Mouse (Mus musculus) embryonic facial prominence, embryonic 14.5 days (tissue): Measurements from ENCODE around the gene Bpifb6. TPM values are rescaled to one million over a fixed set of nuclear protein-coding genes. Genes with fewer than 3 reads are reported as not detected.

Source experiments
- ATAC-seq: fragments of 200-750 bp; cut with Nextera tagmentation; 2 replicates; pipeline ENCODE4 v1.8.0; 2017; ENCODE audit warnings: low read depth, moderate number of reproducible peaks, moderate TSS enrichment
- DNase-seq: peaks from one replicate; pipeline ENCODE4 v3.0.0-alpha.2; 2015; ENCODE audit warnings: low spot score
- H3K27ac ChIP-seq: fragments of 300-500 bp; sonication (generic); replicated peaks from 2 replicates; pipeline ENCODE4 v1.5.1; 2014; ENCODE audit warnings: low read depth, mild to moderate bottlenecking, low read length, moderate library complexity
- H3K27me3 ChIP-seq: fragments of 300-500 bp; sonication (generic); replicated peaks from 2 replicates; pipeline ENCODE4 v1.6.1; 2014; ENCODE audit warnings: low read length; ENCODE audit not compliant: control insufficient read depth, insufficient read depth
- H3K36me3 ChIP-seq: fragments of 300-500 bp; sonication (generic); 2 replicates; pipeline ENCODE4 v1.6.1; 2014; ENCODE audit warnings: low read length, mixed read lengths; ENCODE audit not compliant: control insufficient read depth, insufficient read depth
- H3K4me1 ChIP-seq: fragments of 300-500 bp; sonication (generic); 2 replicates; pipeline ENCODE4 v1.6.1; 2014; ENCODE audit warnings: antibody characterized with exemption, low read length; ENCODE audit not compliant: control insufficient read depth, insufficient read depth
- H3K4me2 ChIP-seq: fragments of 300-500 bp; sonication (generic); 2 replicates; pipeline ENCODE4 v1.6.1; 2014; ENCODE audit warnings: low read depth, mild to moderate bottlenecking, low read length, moderate library complexity, mixed read lengths
- H3K4me3 ChIP-seq: fragments of 300-500 bp; sonication (generic); 2 replicates; pipeline ENCODE4 v1.5.1; 2014; ENCODE audit warnings: low read depth, mild to moderate bottlenecking, low read length
- H3K9ac ChIP-seq: fragments of 300-500 bp; sonication (generic); 2 replicates; pipeline ENCODE4 v1.6.1; 2014; ENCODE audit warnings: low read depth, mild to moderate bottlenecking, low read length, moderate library complexity, mixed read lengths
- H3K9me3 ChIP-seq: fragments of 300-500 bp; sonication (generic); 2 replicates; pipeline ENCODE4 v1.6.1; 2016; ENCODE audit warnings: low read length; ENCODE audit not compliant: control insufficient read depth
- WGBS: fragments of 180-500 bp; shearing (Covaris S2); extraction: QIAGEN DNeasy Blood & Tissue Kit; methylation state at CpG from one replicate; pipeline ENCODE4 v1.1.7; 2014; 5-methylcytosine and 5-hydroxymethylcytosine counted together
- polyA plus RNA-seq: library from polyadenylated mRNA; unstranded; fragments of >200 nt; fragmentation: Nextera tagmentation; extraction: Ambion mirVana; gene quantifications from 2 replicates; pipeline ENCODE4 v1.2.1, GENCODE M21; 2014

The Bpifb6 gene
- polyA plus RNA-seq, 1 experiment from 2014 or later, result not detected

DNA sequence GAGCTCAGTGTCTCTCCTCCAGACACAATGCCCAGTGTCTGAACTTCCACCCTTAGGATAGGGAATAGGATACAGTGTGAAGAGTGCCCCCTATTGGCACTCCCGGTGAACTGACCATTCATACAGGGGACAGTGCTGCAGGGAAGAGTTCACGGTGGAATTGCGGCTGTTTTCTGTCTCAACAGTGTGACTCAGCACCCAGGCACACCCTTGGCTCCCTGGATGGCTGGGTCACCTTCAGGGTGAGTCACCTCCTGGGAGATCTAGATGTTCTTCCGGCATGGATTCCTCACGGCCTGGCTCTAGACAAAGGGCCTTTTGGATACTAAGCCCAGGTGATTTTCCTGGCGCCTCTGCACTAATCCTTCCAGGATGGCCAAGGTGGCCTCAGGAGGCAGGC is 35.2 kb downstream of the Bpifb6 start:
- Histone ChIP-seq H3K9ac (no peak overlapping the region), H3K27ac (no peak overlapping the region), H3K4me1 (no peaks in the 10 kb centered on the region), H3K4me2 (no peak overlapping the region), H3K36me3 (no peaks in the 10 kb centered on the region), H3K27me3 (no peaks in the 10 kb centered on the region), H3K4me3 (no peak overlapping the region), H3K9me3 (no peaks in the 10 kb centered on the region)
- DNase-seq, result no peak
- no peak for ATAC-seq
- 86% methylated on average over 6 of the region's 6 CpGs for WGBS

DNA sequence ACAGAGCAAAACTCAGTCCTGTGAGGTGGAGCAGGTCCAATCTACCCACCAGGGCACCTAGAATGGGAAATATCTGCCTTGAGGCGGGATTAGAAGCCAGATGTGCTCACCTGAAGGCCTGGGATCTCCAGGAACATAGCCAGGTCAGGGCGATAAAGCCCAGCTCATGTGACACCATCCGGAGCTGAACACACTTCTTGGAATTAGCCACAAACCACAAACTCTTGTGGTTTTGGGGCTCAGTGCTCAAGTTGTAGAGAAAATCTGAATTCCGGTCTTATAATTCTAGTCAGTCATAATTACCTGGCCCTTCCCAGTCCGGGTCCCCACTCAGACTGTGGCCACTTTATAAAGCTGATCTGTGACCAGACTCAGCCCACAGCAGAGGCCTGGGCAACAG is 37.7 kb downstream of the Bpifb6 start, which contains the start of gene Bpifb4:
Gene Bpifb4, plus strand, starts transcription at position 370 of the 400 bp plus-strand sequence.
- H3K9ac ChIP-seq, result no peak within 1 kb of the TSS
- ATAC-seq (no peak), DNase-seq (no peak)
- no peaks in the 10 kb centered on the region for H3K4me1 ChIP-seq
- 70% methylated on average over 5 of the region's 5 CpGs for WGBS
- no peak within 1 kb of the TSS for H3K4me3 ChIP-seq
- H3K9me3 ChIP-seq, result no peaks in the 10 kb centered on the region
- H3K27ac ChIP-seq, result no peak within 1 kb of the TSS
- no peak within 1 kb of the TSS for H3K4me2 ChIP-seq
- no peaks in the 10 kb centered on the region for H3K27me3 ChIP-seq
- no peaks in the 10 kb centered on the region for H3K36me3 ChIP-seq

DNA sequence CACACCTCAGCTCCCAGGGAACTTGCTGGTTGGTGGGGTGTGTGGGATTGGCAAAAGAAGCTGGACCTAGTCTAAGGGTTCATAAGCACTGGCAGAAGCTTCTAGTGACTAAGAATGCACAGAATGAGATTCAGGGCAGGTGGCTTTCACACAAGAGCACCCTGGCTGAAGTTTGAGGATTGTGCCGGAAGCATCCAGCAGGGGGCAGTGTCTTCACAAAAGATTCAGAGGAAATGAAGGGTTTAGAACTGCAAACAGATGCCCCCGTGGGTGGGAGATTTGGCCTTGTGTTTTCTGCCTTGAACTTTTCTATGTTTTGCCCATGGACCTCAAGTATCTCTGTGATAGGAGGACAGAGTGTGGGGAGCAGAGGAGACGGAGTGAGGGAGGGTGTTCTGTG is 43.3 kb downstream of the Bpifb6 start:
- H3K4me3 ChIP-seq, result no peak overlapping the region
- H3K9me3 ChIP-seq, result no peaks in the 10 kb centered on the region
- H3K4me1 ChIP-seq, result no peaks in the 10 kb centered on the region
- no peaks in the 10 kb centered on the region for H3K27me3 ChIP-seq
- peak; percentile 23 for DNase-seq
- no peak for ATAC-seq
- no peak overlapping the region for H3K9ac ChIP-seq
- no peaks in the 10 kb centered on the region for H3K36me3 ChIP-seq
- WGBS, result 34% methylated on average over 3 of the region's 3 CpGs
- H3K27ac ChIP-seq, result no peak overlapping the region
- no peak overlapping the region for H3K4me2 ChIP-seq

DNA sequence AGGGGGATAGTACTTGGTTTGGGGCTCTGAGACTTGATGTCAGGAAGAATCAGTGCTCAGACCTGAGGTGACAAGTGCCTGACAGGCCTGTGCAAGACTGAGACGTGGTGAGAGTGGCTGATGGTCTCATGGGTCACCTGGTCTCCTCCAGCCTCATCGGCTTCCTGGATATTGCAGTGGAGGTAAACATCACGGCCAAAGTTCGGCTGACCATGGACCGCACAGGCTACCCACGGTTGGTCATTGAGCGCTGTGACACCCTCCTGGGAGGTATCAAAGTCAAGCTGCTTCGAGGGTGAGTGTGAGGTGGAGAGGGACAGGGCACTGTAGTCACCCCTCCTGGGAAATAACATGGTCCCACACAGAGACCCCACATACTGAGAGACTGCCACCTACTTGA is 44.4 kb downstream of the Bpifb6 start:
- H3K4me2 ChIP-seq, result no peak overlapping the region
- no peaks in the 10 kb centered on the region for H3K27me3 ChIP-seq
- no peak for DNase-seq
- no peaks in the 10 kb centered on the region for H3K36me3 ChIP-seq
- H3K9me3 ChIP-seq, result no peaks in the 10 kb centered on the region
- no peak for ATAC-seq
- no peak overlapping the region for H3K4me3 ChIP-seq
- H3K4me1 ChIP-seq, result no peaks in the 10 kb centered on the region
- 78% methylated on average over 8 of the region's 8 CpGs for WGBS
- no peak overlapping the region for H3K27ac ChIP-seq
- H3K9ac ChIP-seq, result no peak overlapping the region

DNA sequence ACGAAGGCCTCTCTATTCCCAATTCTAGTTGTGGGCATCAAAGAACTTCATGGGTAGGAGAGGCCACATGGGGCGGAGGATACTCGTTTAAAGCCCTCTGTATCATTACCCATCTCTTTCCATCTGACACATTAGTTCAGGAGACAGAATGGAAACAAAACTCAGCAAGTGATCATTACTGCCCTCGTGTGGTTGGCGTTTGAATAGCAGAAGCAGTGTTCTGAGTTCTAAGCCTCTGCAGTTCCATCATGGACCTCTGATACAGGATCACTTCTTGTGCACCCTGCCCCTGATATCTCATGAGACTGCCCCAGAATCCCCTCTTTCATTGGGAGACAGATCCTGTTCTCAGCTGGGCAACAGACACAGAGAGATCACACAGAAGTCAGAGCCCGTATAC is 52.7 kb downstream of the Bpifb6 start:
- Histone ChIP-seq H3K9me3 (no peaks in the 10 kb centered on the region), H3K27me3 (no peaks in the 10 kb centered on the region), H3K27ac (no peak overlapping the region), H3K4me1 (no peaks in the 10 kb centered on the region), H3K9ac (no peak overlapping the region), H3K4me3 (no peak overlapping the region), H3K4me2 (no peak overlapping the region), H3K36me3 (no peaks in the 10 kb centered on the region)
- WGBS, result 27% methylated on average over 6 of the region's 6 CpGs
- ATAC-seq (no peak), DNase-seq (peak; percentile 35)

DNA sequence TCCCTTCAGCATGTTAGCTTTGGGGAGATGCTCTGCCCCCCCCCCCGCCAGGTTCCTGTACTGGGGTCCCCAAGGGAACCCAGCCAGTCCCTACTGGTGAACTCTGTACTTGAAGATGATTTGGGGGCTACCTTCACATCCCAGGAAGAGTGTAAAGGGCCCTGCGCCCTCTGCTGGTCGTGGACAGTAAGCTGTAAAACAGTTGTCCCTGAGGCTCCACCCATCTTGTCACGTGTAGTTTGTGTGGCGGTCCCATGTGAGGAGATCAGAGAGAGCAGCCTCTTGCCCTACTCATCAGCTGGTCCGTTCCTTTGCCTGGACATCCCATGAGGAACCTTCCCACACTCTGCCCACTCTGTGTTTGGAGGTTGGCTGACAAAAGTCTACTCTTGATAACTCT is 53.6 kb downstream of the Bpifb6 start:
- WGBS, result 0% methylated on average over 6 of the region's 6 CpGs
- 0 out of 2 replicates have a peak overlapping the region, but pooled peaks have one; percentile 23 for H3K4me2 ChIP-seq
- peak; percentile 60 for ATAC-seq

More for the DNA sequence above, 53.6 kb downstream of the Bpifb6 start:
- Histone ChIP-seq H3K27me3 (no peaks in the 10 kb centered on the region), H3K27ac (no peak overlapping the region), H3K4me3 (no peak overlapping the region), H3K36me3 (no peaks in the 10 kb centered on the region), H3K4me1 (no peaks in the 10 kb centered on the region), H3K9ac (no peak overlapping the region), H3K9me3 (no peaks in the 10 kb centered on the region)
- DNase-seq, result peak; percentile 56

Other genes starting within 250 kb of the Bpifb6 start
- not detected in 2 replicates for gene Dnmt3c, start 203.7 kb upstream of the Bpifb6 start, polyA plus RNA-seq
- gene Mapre1, start 159.1 kb upstream of the Bpifb6 start, polyA plus RNA-seq, result 228 and 238 TPM in 2 replicates
- 0.11 TPM in 1 of 2 replicates, not detected in the other for gene Efcab8, start 120.5 kb upstream of the Bpifb6 start, polyA plus RNA-seq
- not detected in 2 replicates for gene Sun5, start 29.3 kb upstream of the Bpifb6 start, polyA plus RNA-seq
- gene Bpifb2, start 25.3 kb upstream of the Bpifb6 start, polyA plus RNA-seq, result not detected in 2 replicates
- gene Bpifb3, start 17.8 kb downstream of the Bpifb6 start, polyA plus RNA-seq, result 0.10 TPM in 1 of 2 replicates, not detected in the other
- gene Bpifb4, start 37.8 kb downstream of the Bpifb6 start, polyA plus RNA-seq, result 0.11 TPM in 1 of 2 replicates, not detected in the other
- 0.13 TPM in 1 of 2 replicates, not detected in the other for gene Bpifa6, start 74.6 kb downstream of the Bpifb6 start, polyA plus RNA-seq
- 0.47 TPM in 1 of 2 replicates, not detected in the other for gene Bpifa2, start 107.9 kb downstream of the Bpifb6 start, polyA plus RNA-seq
- gene Bpifa3, start 229.9 kb downstream of the Bpifb6 start, polyA plus RNA-seq, result not detected in 2 replicates
- 92.3 and 176 TPM in 2 replicates for gene Bpifa1, start 242.5 kb downstream of the Bpifb6 start, polyA plus RNA-seq